15 mouse cellular contexts compared by ENCODE assay signal in genomic region chr3:109164644-109165043, GRCm38 (mm10).
"Had no signal": no experiment of that assay in that cellular context is flagged by ENCODE, and none has a peak within 500 bp of the region (broad histone marks: within the 10 kb centered on the region; RNA-seq: fewer than 3 reads in every experiment).

No protein-coding gene starts in this region.

- ATAC-seq: midbrain, embryonic 16.5 days had no signal

- H3K36me3 ChIP-seq: liver, embryonic 15.5 days had no signal

- H3K4me2 ChIP-seq: liver, embryonic 11.5 days; liver, embryonic 15.5 days; midbrain, embryonic 12.5 days; neural tube, embryonic 15.5 days had no signal

- H3K9ac ChIP-seq: liver, embryonic 15.5 days; midbrain, embryonic 12.5 days; neural tube, embryonic 15.5 days had no signal

- H3K27ac ChIP-seq: layer of hippocampus, adult 2 months; left cerebral cortex, adult 2 months; limb, embryonic 10.5 days; liver, embryonic 15.5 days; midbrain, embryonic 12.5 days; neural tube, embryonic 15.5 days had no signal

- H3K9me3 ChIP-seq: limb, embryonic 10.5 days; liver, embryonic 15.5 days; midbrain, embryonic 12.5 days; neural tube, embryonic 15.5 days had no signal

- H3K4me3 ChIP-seq: layer of hippocampus, adult 2 months; left cerebral cortex, adult 2 months; limb, embryonic 10.5 days; liver, embryonic 15.5 days; midbrain, embryonic 12.5 days; neural tube, embryonic 15.5 days had no signal

- DNase-seq: kidney, adult 11 months; kidney, postnatal 10 days; kidney, postnatal 4 days; lung, adult 2 months; lung, postnatal 10 days; thymus, adult 2 months; thymus, postnatal 25 days had no signal

- H3K4me1 ChIP-seq: limb, embryonic 10.5 days; liver, embryonic 15.5 days; midbrain, embryonic 12.5 days; neural tube, embryonic 15.5 days had no signal

- H3K27me3 ChIP-seq: liver, embryonic 15.5 days; midbrain, embryonic 12.5 days; neural tube, embryonic 15.5 days had no signal
